Mouse (Mus musculus) liver, embryonic 14.5 days (tissue): ENCODE results near the gene Daglb.

Source experiments
- CTCF ChIP-seq: IDR thresholded peaks from 2 replicates; pipeline ENCODE4 v1.5.1; 2016; ENCODE audit warnings: antibody characterized with exemption, low read depth, control low read depth
- EP300 ChIP-seq: IDR thresholded peaks from 2 replicates; pipeline ENCODE4 v1.6.1; 2016; ENCODE audit warnings: antibody characterized with exemption, low read depth

- TF ChIP-seq CTCF (no peak), EP300 (peak; percentile 57; the same call in 1 of the 2 replicates)
These were observed 1.0 kb downstream of the Daglb start for GRCm38 (mm10) chr5:143465156-143466085.
